In genomic region chr14:73709412-73710110, GRCm38 (mm10) we compare ENCODE assay signal across 29 mouse cellular contexts. TPM values are rescaled to one million over a fixed set of nuclear protein-coding genes. Genes with fewer than 3 reads are reported as not detected.
DNase-seq lines count a peak whose midpoint lies in the region; ATAC-seq and TF ChIP-seq lines count a peak whose summit lies in the region.
"Had no signal": no experiment of that assay in that cellular context is flagged by ENCODE, and none has a peak within 500 bp of the region (broad histone marks: within the 10 kb centered on the region; RNA-seq: fewer than 3 reads in every experiment).

No protein-coding gene starts in this region.

- no peak for TF ChIP-seq CTCF in lung, embryonic 14.5 days (IDR thresholded peaks at IDR 0.05; ENCODE audit: low read depth)
- no peak for TF ChIP-seq CTCF in lung, adult 2 months (IDR thresholded peaks at IDR 0.05; ENCODE audit: insufficient read depth, low read length)
- no peak for TF ChIP-seq CTCF in brain, embryonic 14.5 days (IDR thresholded peaks at IDR 0.05; ENCODE audit: borderline replicate concordance, extremely low read depth, insufficient read depth, insufficient read length)
- no peak for TF ChIP-seq CTCF in heart, adult 2 months (IDR thresholded peaks at IDR 0.05)

- no peak overlapping the region for H3K4me3 ChIP-seq in lung, embryonic 14.5 days (ENCODE audit: low read depth, low read length)
- no peak overlapping the region for H3K4me3 ChIP-seq in lung, adult 2 months (replicated peaks; ENCODE audit: extremely low read depth, low read depth, low read length)
- H3K4me3 ChIP-seq in heart, adult 2 months = no peak overlapping the region
- H3K4me3 ChIP-seq: heart, embryonic 15.5 days; limb, embryonic 12.5 days; liver, embryonic 13.5 days; myocyte; neural tube, embryonic 15.5 days had no signal

- WGBS in lung, embryonic 14.5 days = 70% methylated on average over 9 of the region's 9 CpGs
- WGBS in lung, adult 2 months = 73% methylated on average over 9 of the region's 9 CpGs
- 83% methylated on average over 9 of the region's 9 CpGs for WGBS in heart, adult 2 months

- peak; percentile 12 for DNase-seq in lung, embryonic 14.5 days
- no peak for DNase-seq in lung, adult 2 months
- DNase-seq in brain, embryonic 14.5 days (ENCODE audit: low read depth) = peak; percentile 1
- DNase-seq in frontal cortex, adult 2 months (ENCODE audit: extremely low spot score in 1 of 2, low spot score in 1 of 2) = peak; percentile 76 to 78
- DNase-seq in left cerebral cortex, postnatal 36 days (ENCODE audit: low spot score in 2 of 2) = peak; percentile 67 to 79
- DNase-seq in heart, adult 2 months = no peak
- DNase-seq: cerebellum, adult 11 months; cerebellum, postnatal 25 days; heart, adult 11 months; kidney, adult 9 months; kidney, postnatal 4 days; liver, embryonic 13.5 days; midbrain, embryonic 14.5 days; spleen, adult 18-20 months; thymus, adult 2 months had no signal

- no peak overlapping the region for H3K4me2 ChIP-seq in lung, embryonic 14.5 days
- H3K4me2 ChIP-seq: heart, embryonic 15.5 days; limb, embryonic 12.5 days; liver, embryonic 13.5 days; neural tube, embryonic 15.5 days had no signal

- no peak overlapping the region for H3K9ac ChIP-seq in lung, embryonic 14.5 days
- H3K9ac ChIP-seq in heart, adult 2 months (ENCODE audit: low read depth, low read length) = no peak overlapping the region
- H3K9ac ChIP-seq: heart, embryonic 15.5 days; limb, embryonic 12.5 days; liver, embryonic 13.5 days; neural tube, embryonic 15.5 days had no signal

- no peak for ATAC-seq in lung, embryonic 14.5 days (ENCODE audit: insufficient read depth)
- ATAC-seq in activated CD4-positive, CD25-positive, alpha-beta regulatory T cell, adult 4 months = no peak
- ATAC-seq: forebrain, embryonic 14.5 days had no signal

- H3K9me3 ChIP-seq in lung, embryonic 14.5 days (ENCODE audit: low read depth, low read length) = no peaks in the 10 kb centered on the region
- H3K9me3 ChIP-seq: heart, embryonic 15.5 days; limb, embryonic 12.5 days; liver, embryonic 13.5 days; neural tube, embryonic 15.5 days had no signal

- intact Hi-C loops in left cerebral cortex, postnatal 36 days (cut with DNase I) = loop anchor here (10.0 kb wide), 2 partner anchors 405 to 995 kb away; no protein-coding TSS in a partner anchor
- intact Hi-C loops in heart, adult 2 months (cut with DNase I) = no loop called here

- no peaks in the 10 kb centered on the region for H3K36me3 ChIP-seq in lung, embryonic 14.5 days (ENCODE audit: insufficient read depth)
- H3K36me3 ChIP-seq in heart, adult 2 months (ENCODE audit: control insufficient read depth, insufficient read depth, low read length) = no peaks in the 10 kb centered on the region
- H3K36me3 ChIP-seq: heart, embryonic 15.5 days; limb, embryonic 12.5 days; liver, embryonic 13.5 days; neural tube, embryonic 15.5 days had no signal

- no peak for TF ChIP-seq POLR2A in lung, adult 2 months (IDR thresholded peaks at IDR 0.05; ENCODE audit: borderline replicate concordance, extremely low read depth, low read depth, low read length)
- TF ChIP-seq POLR2A in brain, embryonic 14.5 days (IDR thresholded peaks at IDR 0.05; ENCODE audit: borderline replicate concordance, extremely low read depth, insufficient read depth, insufficient read length, poor library complexity, severe bottlenecking) = no peak
- no peak for TF ChIP-seq POLR2A in heart, adult 2 months (IDR thresholded peaks at IDR 0.05; ENCODE audit: insufficient read depth, low read depth, low read length)

- H3K4me1 ChIP-seq in lung, embryonic 14.5 days (ENCODE audit: insufficient read depth) = no peaks in the 10 kb centered on the region
- no peaks in the 10 kb centered on the region for H3K4me1 ChIP-seq in lung, adult 2 months (ENCODE audit: control insufficient read depth, insufficient read depth, low read length)
- H3K4me1 ChIP-seq in heart, adult 2 months (ENCODE audit: control insufficient read depth, insufficient read depth, low read length) = no peaks in the 10 kb centered on the region
- H3K4me1 ChIP-seq: heart, embryonic 15.5 days; limb, embryonic 12.5 days; liver, embryonic 13.5 days; neural tube, embryonic 15.5 days had no signal

- no peak overlapping the region for H3K27ac ChIP-seq in lung, embryonic 14.5 days (ENCODE audit: low read depth)
- no peak overlapping the region for H3K27ac ChIP-seq in heart, adult 2 months
- H3K27ac ChIP-seq: heart, embryonic 15.5 days; limb, embryonic 12.5 days; liver, embryonic 13.5 days; neural tube, embryonic 15.5 days had no signal

- no peak for TF ChIP-seq EP300 in heart, adult 2 months (IDR thresholded peaks at IDR 0.05; ENCODE audit: insufficient read depth, low read depth, low read length)

- no peaks in the 10 kb centered on the region for H3K27me3 ChIP-seq in lung, embryonic 14.5 days (ENCODE audit: insufficient read depth, low read length)
- no peaks in the 10 kb centered on the region for H3K27me3 ChIP-seq in heart, adult 2 months (ENCODE audit: control insufficient read depth, insufficient read depth, low read length)
- H3K27me3 ChIP-seq: heart, embryonic 15.5 days; limb, embryonic 12.5 days; liver, embryonic 13.5 days; neural tube, embryonic 15.5 days had no signal

- H3K79me2 ChIP-seq in heart, adult 2 months (replicated peaks; ENCODE audit: control insufficient read depth, insufficient read depth, low read length) = no peaks in the 10 kb centered on the region

RNA-seq across cellular contexts. Expression of gene Gm21750, which starts 48.5 kb away (rescaled TPM):
- not detected in 2 replicates for polyA plus RNA-seq in lung, embryonic 14.5 days (2014; fragmentation: Nextera tagmentation; extraction: Ambion mirVana)
- polyA plus RNA-seq in lung, adult 2 months (2012; rRNA removed) = not detected in 2 replicates
- not detected in 2 replicates for polyA plus RNA-seq in brain, embryonic 14.5 days (2012; rRNA removed)
- polyA plus RNA-seq in frontal cortex, adult 2 months (2012; rRNA removed) = not detected in 2 replicates
- total RNA-seq in left cerebral cortex, postnatal 36 days (2021) = not detected
- not detected for total RNA-seq in heart, adult 2 months (2021)
- polyA plus RNA-seq in heart, adult 2 months (2012; rRNA removed) = not detected in 2 replicates
- not detected for polyA plus RNA-seq in activated CD4-positive, CD25-positive, alpha-beta regulatory T cell, adult 4 months (2017; shearing (Covaris generic))
- total RNA-seq: adrenal gland, adult 18-20 months; ES-E14; gastrocnemius, adult 8-10 months; megakaryocyte, adult 5-6 weeks had no signal
- polyA plus RNA-seq: forebrain, embryonic 14.5 days; heart, embryonic 15.5 days; hindbrain, embryonic 11.5 days; intestine, embryonic 14.5 days; limb, embryonic 12.5 days; liver, embryonic 13.5 days; midbrain, embryonic 14.5 days; myocyte; neural tube, embryonic 15.5 days; stomach, embryonic 14.5 days; thymus, adult 2 months; urinary bladder, adult 2 months had no signal

Comparison
In these comparisons a context has a peak if more than half of its experiments do, and no peak if none do; other contexts are left out.
1. DNase-seq: peak in lung, embryonic 14.5 days (single experiment), brain, embryonic 14.5 days (single experiment), frontal cortex, adult 2 months (2 of 2) and left cerebral cortex, postnatal 36 days (2 of 2); none in lung, adult 2 months (single experiment) and heart, adult 2 months (0 of 2).